Mouse (Mus musculus): ENCODE measurements around the gene Wars. TPM values are rescaled to one million over a fixed set of nuclear protein-coding genes. Genes with fewer than 3 reads are reported as not detected.

Wars gene
- polyA plus RNA-seq, 1 experiment from 2014 or later, result 112 TPM

GRCm38 (mm10) chr12:108887077-108887476 is 6.9 kb downstream of the Wars start:
- no peak for DNase-seq (ENCODE audit: low spot score)
- Histone ChIP-seq H3K4me3 (ENCODE audit: low read depth, low read length) (no peak overlapping the region), H3K4me2 (replicated peaks; ENCODE audit: low read depth, low read length) (no peak overlapping the region), H3K9ac (ENCODE audit: low read depth, low read length) (no peak overlapping the region), H3K27ac (ENCODE audit: low read depth, low read length) (no peak overlapping the region), H3K9me3 (ENCODE audit: control insufficient read depth, low read length) (no peaks in the 10 kb centered on the region), H3K4me1 (replicated peaks; ENCODE audit: control insufficient read depth, insufficient read depth, low read length) (no peaks in the 10 kb centered on the region), H3K36me3 (ENCODE audit: control insufficient read depth, insufficient read depth, low read length) (0 out of 2 replicates have a peak, but pooled peaks cover 9% of the 10 kb centered on the region), H3K27me3 (ENCODE audit: control insufficient read depth, insufficient read depth, low read length) (no peaks in the 10 kb centered on the region)
- ATAC-seq (ENCODE audit: low FRiP score), result no peak
- 92% methylated on average over 4 of the region's 4 CpGs for WGBS

DNA sequence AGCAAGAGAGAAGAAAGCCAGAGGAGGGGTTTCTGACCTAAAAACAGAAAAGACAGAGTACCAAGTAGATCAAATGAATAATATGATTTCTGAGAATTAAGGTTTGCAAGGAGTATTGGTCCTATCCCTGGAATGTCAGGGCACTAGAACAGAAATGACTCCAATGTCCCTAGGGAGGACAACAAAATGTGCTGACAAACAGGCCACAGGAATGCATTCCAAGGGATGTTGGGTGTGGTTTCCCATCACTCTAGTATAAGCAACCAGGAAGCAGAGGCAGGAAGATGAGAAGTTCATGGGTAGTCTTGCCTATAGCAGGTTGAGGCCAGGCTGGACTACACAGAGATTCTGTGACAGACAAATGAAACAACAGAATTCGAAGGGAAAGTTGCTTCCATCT is 8.1 kb downstream of the Wars start:
- no peaks in the 10 kb centered on the region for H3K9me3 ChIP-seq (ENCODE audit: control insufficient read depth, low read length)
- no peak overlapping the region for H3K27ac ChIP-seq (ENCODE audit: low read depth, low read length)
- no peak overlapping the region for H3K4me3 ChIP-seq (ENCODE audit: low read depth, low read length)
- H3K27me3 ChIP-seq (ENCODE audit: control insufficient read depth, insufficient read depth, low read length), result no peaks in the 10 kb centered on the region
- no peaks in the 10 kb centered on the region for H3K4me1 ChIP-seq (replicated peaks; ENCODE audit: control insufficient read depth, insufficient read depth, low read length)
- ATAC-seq (ENCODE audit: low FRiP score) (no peak), DNase-seq (ENCODE audit: low spot score) (no peak)
- H3K9ac ChIP-seq (ENCODE audit: low read depth, low read length), result no peak overlapping the region
- 88% methylated on average over 1 of the region's 1 CpGs for WGBS
- H3K4me2 ChIP-seq (replicated peaks; ENCODE audit: low read depth, low read length), result no peak overlapping the region
- peaks cover 9% of the 10 kb centered on the region; the same call in 1 of the 2 replicates for H3K36me3 ChIP-seq (ENCODE audit: control insufficient read depth, insufficient read depth, low read length)

GRCm38 (mm10) chr12:108882776-108883175 is 11.2 kb downstream of the Wars start:
- Histone ChIP-seq H3K9ac (ENCODE audit: low read depth, low read length) (no peak overlapping the region), H3K4me3 (ENCODE audit: low read depth, low read length) (no peak overlapping the region), H3K4me2 (replicated peaks; ENCODE audit: low read depth, low read length) (no peak overlapping the region), H3K27ac (ENCODE audit: low read depth, low read length) (no peak overlapping the region), H3K27me3 (ENCODE audit: control insufficient read depth, insufficient read depth, low read length) (no peaks in the 10 kb centered on the region), H3K4me1 (replicated peaks; ENCODE audit: control insufficient read depth, insufficient read depth, low read length) (no peaks in the 10 kb centered on the region), H3K36me3 (ENCODE audit: control insufficient read depth, insufficient read depth, low read length) (peaks cover 11% of the 10 kb centered on the region; the same call in 1 of the 2 replicates), H3K9me3 (ENCODE audit: control insufficient read depth, low read length) (no peaks in the 10 kb centered on the region)
- DNase-seq (ENCODE audit: low spot score) (no peak), ATAC-seq (ENCODE audit: low FRiP score) (no peak)
- WGBS, result 94% methylated on average over 8 of the region's 8 CpGs

- 85% methylated on average over 3 of the region's 3 CpGs for WGBS
- ATAC-seq (ENCODE audit: low FRiP score) (no peak), DNase-seq (ENCODE audit: low spot score) (no peak)
- H3K27me3 ChIP-seq (ENCODE audit: control insufficient read depth, insufficient read depth, low read length), result no peaks in the 10 kb centered on the region
- no peak overlapping the region for H3K4me3 ChIP-seq (ENCODE audit: low read depth, low read length)
- H3K36me3 ChIP-seq (ENCODE audit: control insufficient read depth, insufficient read depth, low read length), result peaks cover 4% of the 10 kb centered on the region; the same call in 1 of the 2 replicates
- H3K9me3 ChIP-seq (ENCODE audit: control insufficient read depth, low read length), result no peaks in the 10 kb centered on the region
- no peak overlapping the region for H3K4me2 ChIP-seq (replicated peaks; ENCODE audit: low read depth, low read length)
- no peak overlapping the region for H3K27ac ChIP-seq (ENCODE audit: low read depth, low read length)
- no peaks in the 10 kb centered on the region for H3K4me1 ChIP-seq (replicated peaks; ENCODE audit: control insufficient read depth, insufficient read depth, low read length)
- no peak overlapping the region for H3K9ac ChIP-seq (ENCODE audit: low read depth, low read length)
Measured at GRCm38 (mm10) chr12:108881192-108881591, 12.8 kb downstream of the Wars start.

- Histone ChIP-seq H3K9me3 (ENCODE audit: control insufficient read depth, low read length) (no peaks in the 10 kb centered on the region), H3K4me1 (replicated peaks; ENCODE audit: control insufficient read depth, insufficient read depth, low read length) (no peaks in the 10 kb centered on the region), H3K27ac (ENCODE audit: low read depth, low read length) (no peak overlapping the region), H3K27me3 (ENCODE audit: control insufficient read depth, insufficient read depth, low read length) (no peaks in the 10 kb centered on the region), H3K9ac (ENCODE audit: low read depth, low read length) (no peak overlapping the region), H3K36me3 (ENCODE audit: control insufficient read depth, insufficient read depth, low read length) (peaks cover 4% of the 10 kb centered on the region; the same call in 1 of the 2 replicates), H3K4me2 (replicated peaks; ENCODE audit: low read depth, low read length) (no peak overlapping the region), H3K4me3 (ENCODE audit: low read depth, low read length) (no peak overlapping the region)
- DNase-seq (ENCODE audit: low spot score) (no peak), ATAC-seq (ENCODE audit: low FRiP score) (no peak)
- 92% methylated on average over 5 of the region's 5 CpGs for WGBS
Measured at GRCm38 (mm10) chr12:108880606-108881005, 13.4 kb downstream of the Wars start.

- H3K9me3 ChIP-seq (ENCODE audit: control insufficient read depth, low read length), result no peaks in the 10 kb centered on the region
- H3K36me3 ChIP-seq (ENCODE audit: control insufficient read depth, insufficient read depth, low read length), result peaks cover 10% of the 10 kb centered on the region; the same call in 1 of the 2 replicates
- no peak overlapping the region for H3K4me2 ChIP-seq (replicated peaks; ENCODE audit: low read depth, low read length)
- H3K9ac ChIP-seq (ENCODE audit: low read depth, low read length), result no peak overlapping the region
- no peaks in the 10 kb centered on the region for H3K27me3 ChIP-seq (ENCODE audit: control insufficient read depth, insufficient read depth, low read length)
- no peaks in the 10 kb centered on the region for H3K4me1 ChIP-seq (replicated peaks; ENCODE audit: control insufficient read depth, insufficient read depth, low read length)
- no peak overlapping the region for H3K4me3 ChIP-seq (ENCODE audit: low read depth, low read length)
- H3K27ac ChIP-seq (ENCODE audit: low read depth, low read length), result no peak overlapping the region
- DNase-seq (ENCODE audit: low spot score) (no peak), ATAC-seq (ENCODE audit: low FRiP score) (no peak)
- 94% methylated on average over 4 of the region's 4 CpGs for WGBS
Measured at GRCm38 (mm10) chr12:108879138-108879537, 14.8 kb downstream of the Wars start.

- WGBS, result 87% methylated on average over 5 of the region's 5 CpGs
- H3K4me2 ChIP-seq (replicated peaks; ENCODE audit: low read depth, low read length), result no peak overlapping the region
- no peaks in the 10 kb centered on the region for H3K9me3 ChIP-seq (ENCODE audit: control insufficient read depth, low read length)
- no peaks in the 10 kb centered on the region for H3K27me3 ChIP-seq (ENCODE audit: control insufficient read depth, insufficient read depth, low read length)
- H3K27ac ChIP-seq (ENCODE audit: low read depth, low read length), result no peak overlapping the region
- ATAC-seq (ENCODE audit: low FRiP score), result no peak
- DNase-seq (ENCODE audit: low spot score), result no peak
- H3K4me3 ChIP-seq (ENCODE audit: low read depth, low read length), result no peak overlapping the region
- peaks cover 16% of the 10 kb centered on the region for H3K36me3 ChIP-seq (ENCODE audit: control insufficient read depth, insufficient read depth, low read length)
- no peaks in the 10 kb centered on the region for H3K4me1 ChIP-seq (replicated peaks; ENCODE audit: control insufficient read depth, insufficient read depth, low read length)
- H3K9ac ChIP-seq (ENCODE audit: low read depth, low read length), result no peak overlapping the region
Measured at GRCm38 (mm10) chr12:108873122-108873521, 20.9 kb downstream of the Wars start.

DNA sequence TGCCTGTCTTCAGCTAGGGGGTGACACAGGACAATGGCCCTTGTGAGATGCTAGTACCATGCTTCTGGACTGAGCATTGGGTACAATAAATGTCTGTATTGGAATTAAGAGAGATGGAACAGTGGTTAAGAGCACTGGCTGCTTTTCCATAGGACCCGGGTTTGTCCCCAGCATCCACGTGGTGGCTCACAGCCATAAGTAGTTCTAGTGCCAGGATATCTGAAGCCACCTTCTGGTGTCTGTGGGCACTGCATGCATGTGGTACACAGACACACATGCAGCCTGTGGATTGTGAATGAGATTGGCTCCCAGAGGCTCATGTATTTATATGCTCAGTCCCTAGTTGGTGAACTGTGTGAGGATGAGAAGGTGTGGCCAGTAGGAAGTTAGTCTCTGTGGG is 24.4 kb downstream of the Wars start:
- H3K9ac ChIP-seq (ENCODE audit: low read depth, low read length), result no peak overlapping the region
- peaks cover 15% of the 10 kb centered on the region for H3K36me3 ChIP-seq (ENCODE audit: control insufficient read depth, insufficient read depth, low read length)
- no peak overlapping the region for H3K27ac ChIP-seq (ENCODE audit: low read depth, low read length)
- no peaks in the 10 kb centered on the region for H3K9me3 ChIP-seq (ENCODE audit: control insufficient read depth, low read length)
- H3K4me1 ChIP-seq (replicated peaks; ENCODE audit: control insufficient read depth, insufficient read depth, low read length), result no peaks in the 10 kb centered on the region
- 89% methylated on average over 2 of the region's 2 CpGs for WGBS
- H3K4me2 ChIP-seq (replicated peaks; ENCODE audit: low read depth, low read length), result no peak overlapping the region
- no peak overlapping the region for H3K4me3 ChIP-seq (ENCODE audit: low read depth, low read length)
- no peaks in the 10 kb centered on the region for H3K27me3 ChIP-seq (ENCODE audit: control insufficient read depth, insufficient read depth, low read length)
- DNase-seq (ENCODE audit: low spot score) (no peak), ATAC-seq (ENCODE audit: low FRiP score) (no peak)

GRCm38 (mm10) chr12:108865007-108865494 is 28.9 kb downstream of the Wars start:
- ATAC-seq (ENCODE audit: low FRiP score) (no peak), DNase-seq (ENCODE audit: low spot score) (no peak)
- Histone ChIP-seq H3K27ac (ENCODE audit: low read depth, low read length) (no peak overlapping the region), H3K4me1 (replicated peaks; ENCODE audit: control insufficient read depth, insufficient read depth, low read length) (no peaks in the 10 kb centered on the region), H3K9ac (ENCODE audit: low read depth, low read length) (no peak overlapping the region), H3K27me3 (ENCODE audit: control insufficient read depth, insufficient read depth, low read length) (no peaks in the 10 kb centered on the region), H3K4me2 (replicated peaks; ENCODE audit: low read depth, low read length) (no peak overlapping the region), H3K9me3 (ENCODE audit: control insufficient read depth, low read length) (no peaks in the 10 kb centered on the region), H3K36me3 (ENCODE audit: control insufficient read depth, insufficient read depth, low read length) (peaks cover 25% of the 10 kb centered on the region), H3K4me3 (ENCODE audit: low read depth, low read length) (no peak overlapping the region)
- WGBS, result 92% methylated on average over 6 of the region's 6 CpGs
